Mouse (Mus musculus): Measurements from ENCODE around the gene Gadd45b.

DNA sequence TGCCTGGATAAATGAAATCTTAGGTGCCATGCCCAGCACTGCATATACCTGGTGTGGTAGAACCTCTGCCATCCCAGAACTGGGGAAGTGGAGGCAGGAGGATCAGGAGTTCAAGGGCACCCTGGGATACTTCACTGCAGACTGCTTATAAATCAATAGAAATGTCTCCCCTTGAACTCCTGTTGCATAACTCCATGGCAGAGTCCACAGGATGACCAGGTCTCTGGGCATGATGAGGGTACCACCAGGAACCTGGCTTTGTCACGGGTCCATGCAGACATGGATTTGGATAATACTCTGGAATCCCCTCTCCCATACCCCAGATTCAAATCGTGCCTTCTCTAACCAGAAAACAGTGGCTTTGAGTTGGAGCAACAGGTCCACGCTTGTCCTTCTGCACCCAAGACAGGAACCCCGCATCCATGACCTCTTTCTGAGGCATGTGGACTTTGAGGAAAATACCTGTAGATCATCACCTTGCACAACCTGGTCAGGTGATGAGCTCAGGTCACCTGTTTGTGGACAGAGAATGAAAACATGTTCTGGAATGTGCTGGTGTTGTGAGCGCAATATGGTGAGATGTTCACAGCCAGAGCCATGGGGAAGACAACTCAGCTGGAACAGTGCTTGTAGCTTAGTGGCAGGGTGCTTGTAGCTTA, 29.2 kb downstream of the Gadd45b start:
- TF ChIP-seq CTCF (conservative IDR thresholded peaks at IDR 0.05 in 1 of 2, IDR thresholded peaks at IDR 0.05 in 1 of 2; ENCODE audit: low read depth in 2 of 2, low read length in 2 of 2) = no peak
- no peak for TF ChIP-seq BHLHE40 (IDR thresholded peaks at IDR 0.05; ENCODE audit: low read depth, low read length)
- no peak for TF ChIP-seq ZNF384 (IDR thresholded peaks at IDR 0.05; ENCODE audit: low read depth, low read length)
- no peak for TF ChIP-seq PAX5 (IDR thresholded peaks at IDR 0.05; ENCODE audit: low read length)
- no peak for TF ChIP-seq USF1 (IDR thresholded peaks at IDR 0.05; ENCODE audit: low read depth, low read length)
- no peak for TF ChIP-seq POLR2A (IDR thresholded peaks at IDR 0.05; ENCODE audit: low read depth, low read length)
- TF ChIP-seq ETS1 (conservative IDR thresholded peaks at IDR 0.05; ENCODE audit: low read depth, low read length) = no peak
- no peak for TF ChIP-seq IRF4 (IDR thresholded peaks at IDR 0.05; ENCODE audit: low read depth, low read length)

Data from CH12.LX (cell line).